Mouse (Mus musculus) embryonic fibroblast, embryonic 13.5 days (primary cell): ENCODE measurements around the gene Iqschfp.

Experiments
- CTCF ChIP-seq: IDR thresholded peaks from 2 replicates; pipeline ENCODE4 v1.5.1; 2011; ENCODE audit warnings: mild to moderate bottlenecking, control low read depth, low read length, moderate library complexity, borderline replicate concordance; ENCODE audit not compliant: insufficient read depth
- POLR2A ChIP-seq: IDR thresholded peaks from 2 replicates; pipeline ENCODE4 v1.6.1; 2011; ENCODE audit warnings: low read depth, mild to moderate bottlenecking, control low read depth, low read length, moderate library complexity

- TF ChIP-seq POLR2A (no peak), CTCF (no peak)
These were observed 347.9 kb downstream of the Iqschfp start for GRCm38 (mm10) chr3:68239887-68240286.
